Mouse (Mus musculus) C2C12 (cell line): ENCODE data around the gene Mrtfb. TPM values are rescaled to one million over a fixed set of nuclear protein-coding genes. Genes with fewer than 3 reads are reported as not detected.

ENCODE experiments used
- H3K27me3 ChIP-seq: one replicate; pipeline ENCODE4 v1.6.1; 2011; ENCODE audit not compliant: control insufficient read depth, insufficient read depth, insufficient read length
- H3K36me3 ChIP-seq: one replicate; pipeline ENCODE4 v1.6.1; 2011; ENCODE audit not compliant: control insufficient read depth, insufficient read depth
- H3K4me3 ChIP-seq: one replicate; pipeline ENCODE4 v1.5.1; 2011; ENCODE audit warnings: mild to moderate bottlenecking, control low read depth; ENCODE audit not compliant: poor library complexity, insufficient read depth, severe bottlenecking
- H3K79me2 ChIP-seq: one replicate; pipeline ENCODE4 v1.6.1; 2011; ENCODE audit not compliant: control insufficient read depth, insufficient read depth
- H3K79me3 ChIP-seq: one replicate; pipeline ENCODE4 v1.6.1; 2011; ENCODE audit warnings: low read depth, control low read depth
- H3ac ChIP-seq: one replicate; pipeline ENCODE3; 2011; ENCODE audit warnings: low read depth; ENCODE audit not compliant: control insufficient read depth, insufficient read length
- CEBPB ChIP-seq: IDR thresholded peaks from one replicate; pipeline ENCODE4 v1.6.1; 2011; ENCODE audit warnings: low read depth, mild to moderate bottlenecking, control low read depth, moderate library complexity
- CTCF ChIP-seq: IDR thresholded peaks from one replicate; pipeline ENCODE4 v1.5.1; 2011; ENCODE audit not compliant: control insufficient read depth, insufficient read depth, insufficient read length
- FOSL1 ChIP-seq: IDR thresholded peaks from one replicate; pipeline ENCODE4 v1.8.0; 2011; ENCODE audit warnings: mild to moderate bottlenecking, low read length; ENCODE audit not compliant: poor library complexity, insufficient read depth, severe bottlenecking
- MAX ChIP-seq: IDR thresholded peaks from one replicate; pipeline ENCODE4 v1.6.1; 2011; ENCODE audit warnings: mild to moderate bottlenecking, control low read depth
- MYOD1 ChIP-seq: IDR thresholded peaks from one replicate; pipeline ENCODE4 v1.6.1; 2011; ENCODE audit warnings: low read depth; ENCODE audit not compliant: control insufficient read depth, insufficient read length
- MYOG ChIP-seq: IDR thresholded peaks from one replicate; pipeline ENCODE4 v1.6.1; 2011; ENCODE audit not compliant: control insufficient read depth, insufficient read length; ENCODE audit errors: extremely low read depth
- USF1 ChIP-seq: IDR thresholded peaks from one replicate; pipeline ENCODE4 v1.6.1; 2011; ENCODE audit warnings: low read depth, mild to moderate bottlenecking, control low read depth, moderate library complexity
- polyA plus RNA-seq: library from polyadenylated mRNA; unstranded; fragments of >200 nt; fragmentation: generic; extraction: Trizol; gene quantifications from one replicate; pipeline ENCODE4 v1.2.1, GENCODE M21; 2012; ENCODE audit warnings: missing spikeins

Gene Mrtfb
- polyA plus RNA-seq, 1 experiment = 6.6 TPM

DNA sequence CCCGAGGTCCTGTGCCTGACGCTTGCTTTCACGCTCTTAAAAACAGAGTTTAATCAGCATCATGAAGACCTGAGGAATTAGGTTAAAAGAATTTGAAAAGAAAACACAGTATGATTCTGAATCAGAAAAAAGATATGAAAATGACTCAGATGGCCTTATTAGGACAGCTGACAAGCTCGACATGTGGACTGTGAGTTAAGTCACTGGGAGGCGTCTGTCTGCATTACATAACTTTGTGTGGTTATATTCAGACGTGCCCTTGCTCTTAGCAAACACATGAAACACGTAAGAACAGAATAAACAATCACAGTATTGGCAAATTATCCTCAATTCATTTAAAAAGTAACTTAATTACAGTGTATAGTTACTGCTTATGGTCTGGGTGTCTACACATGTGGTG, 16.0 kb upstream of the Mrtfb start:
- Histone ChIP-seq H3K4me3 (no peak overlapping the region), H3K27me3 (no peaks in the 10 kb centered on the region), H3ac (no peak overlapping the region), H3K79me3 (no peaks in the 10 kb centered on the region), H3K79me2 (no peaks in the 10 kb centered on the region), H3K36me3 (no peaks in the 10 kb centered on the region)
- TF ChIP-seq FOSL1 (peak; percentile 21), MAX (no peak), MYOD1 (peak; percentile 50), USF1 (peak; percentile 35), CEBPB (peak; percentile 67), CTCF (no peak), MYOG (no peak)

DNA sequence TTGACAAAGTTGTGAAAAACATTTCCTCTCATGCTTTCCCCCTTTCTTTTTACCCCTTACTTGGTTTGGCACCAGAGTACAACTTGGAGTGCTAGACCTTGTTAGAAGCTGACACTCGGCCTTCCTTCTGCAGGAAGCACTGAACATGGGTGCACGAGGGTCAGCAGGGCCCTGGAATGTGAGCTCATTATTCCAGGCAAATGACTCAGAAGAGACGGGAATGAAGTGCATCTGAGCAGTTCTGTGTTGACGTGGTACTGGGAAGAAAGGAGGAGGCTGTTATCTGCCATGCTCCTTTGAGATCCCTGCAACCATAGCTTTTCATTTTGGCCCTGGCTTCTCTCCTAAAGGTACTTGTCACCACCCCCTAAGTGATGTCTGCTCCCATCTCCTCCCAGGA, 10.6 kb upstream of the Mrtfb start:
- Histone ChIP-seq H3K79me3 (no peaks in the 10 kb centered on the region), H3K79me2 (no peaks in the 10 kb centered on the region), H3K4me3 (no peak overlapping the region), H3K36me3 (no peaks in the 10 kb centered on the region), H3K27me3 (no peaks in the 10 kb centered on the region), H3ac (no peak overlapping the region)
- no peak for TF ChIP-seq MAX
- TF ChIP-seq FOSL1 = no peak
- TF ChIP-seq CEBPB = no peak
- TF ChIP-seq MYOD1 = no peak
- TF ChIP-seq MYOG = no peak
- no peak for TF ChIP-seq CTCF
- TF ChIP-seq USF1 = no peak

DNA sequence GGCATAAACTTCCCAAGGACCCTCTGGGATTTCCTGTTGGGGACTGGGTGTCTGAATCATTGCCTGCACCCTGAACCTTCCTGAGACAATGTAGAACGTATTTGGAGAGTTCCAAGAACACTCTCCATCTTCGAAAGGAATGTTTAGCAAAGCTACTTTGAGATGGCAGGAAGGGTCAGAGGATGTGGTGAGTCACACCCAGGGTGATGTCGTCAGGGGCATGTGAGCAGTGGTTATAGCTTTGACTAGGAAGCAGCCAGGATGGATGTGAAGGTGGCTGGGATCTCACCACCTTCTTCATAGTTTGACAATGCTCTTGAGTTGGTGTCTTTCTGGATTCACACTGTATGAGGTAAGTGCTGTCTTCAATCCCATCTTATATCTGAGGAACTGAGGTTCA, 9.4 kb upstream of the Mrtfb start:
- H3K36me3 ChIP-seq = no peaks in the 10 kb centered on the region
- TF ChIP-seq CTCF (no peak), CEBPB (peak; percentile 21), MAX (peak; percentile 24), FOSL1 (no peak), MYOD1 (no peak), MYOG (no peak), USF1 (peak; percentile 60)
- H3K27me3 ChIP-seq = no peaks in the 10 kb centered on the region
- H3ac ChIP-seq = no peak overlapping the region
- H3K79me2 ChIP-seq = no peaks in the 10 kb centered on the region
- no peaks in the 10 kb centered on the region for H3K79me3 ChIP-seq
- H3K4me3 ChIP-seq = no peak overlapping the region

DNA sequence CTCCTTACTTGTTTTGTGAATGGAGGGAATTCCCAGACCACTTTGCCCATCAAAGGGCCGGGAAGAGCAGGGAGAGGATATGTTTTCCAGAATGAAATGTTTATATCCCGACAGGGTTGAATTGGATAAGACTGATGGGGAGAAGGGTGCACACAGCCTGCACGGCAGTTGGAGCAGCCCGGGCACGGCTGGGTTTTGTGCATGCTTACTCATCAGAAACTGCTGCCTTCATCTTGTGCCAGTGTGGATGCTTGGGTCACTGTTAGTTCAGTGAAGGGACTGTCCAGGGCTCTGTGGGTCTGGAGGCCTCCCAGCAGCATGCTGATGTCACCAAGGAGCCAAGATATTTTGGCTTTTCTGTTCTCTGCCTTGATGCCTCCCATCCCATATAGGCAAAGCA, 6.2 kb upstream of the Mrtfb start:
- no peaks in the 10 kb centered on the region for H3K79me2 ChIP-seq
- no peak overlapping the region for H3K4me3 ChIP-seq
- H3K36me3 ChIP-seq = no peaks in the 10 kb centered on the region
- H3K27me3 ChIP-seq = no peaks in the 10 kb centered on the region
- H3K79me3 ChIP-seq = no peaks in the 10 kb centered on the region
- TF ChIP-seq MYOG = no peak
- TF ChIP-seq MYOD1 = no peak
- TF ChIP-seq USF1 = no peak
- TF ChIP-seq CTCF = no peak
- no peak overlapping the region for H3ac ChIP-seq

DNA sequence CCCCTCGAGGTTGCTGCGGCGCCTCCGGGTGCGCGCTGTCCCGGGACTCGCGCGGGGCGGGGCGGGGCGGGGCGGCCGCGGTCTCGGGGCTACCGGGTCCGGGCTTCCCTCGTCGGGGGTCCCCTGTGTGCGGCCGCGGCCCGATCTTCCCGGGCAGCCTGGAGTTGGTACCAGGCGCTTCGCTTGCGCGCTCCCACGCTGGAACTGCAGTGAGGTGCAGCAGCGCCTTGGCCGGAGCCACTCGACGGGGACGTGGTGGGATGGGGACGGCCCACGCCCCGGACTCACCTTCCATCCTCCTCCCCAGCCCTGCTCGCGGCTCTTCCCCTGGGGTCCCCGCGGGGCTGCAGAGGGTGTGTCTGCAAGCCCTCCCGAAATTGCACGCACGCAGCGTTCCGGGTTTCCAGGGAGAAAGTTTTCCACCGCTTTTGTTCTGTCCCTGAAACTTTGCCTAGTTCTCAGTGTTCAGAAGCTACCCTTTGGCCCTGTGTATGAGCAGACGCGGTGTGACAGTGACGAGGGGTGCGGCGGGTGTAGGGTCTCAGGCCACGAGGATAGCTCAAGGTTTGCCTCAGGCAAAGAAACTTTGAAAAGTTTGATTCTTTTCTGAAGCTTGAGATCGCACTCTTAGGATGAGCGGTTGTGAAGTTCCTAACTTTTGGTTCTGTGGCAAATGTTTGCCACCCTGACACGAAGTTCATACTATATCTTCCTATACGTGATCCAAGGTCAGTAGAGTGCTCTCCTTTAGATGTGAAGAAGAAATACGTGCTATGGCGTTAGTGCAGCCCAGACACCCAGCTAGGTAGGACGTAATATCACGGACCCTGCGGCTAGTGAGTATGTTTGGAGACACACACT, 616 bp downstream of the Mrtfb start:
- H3K79me3 ChIP-seq = peaks cover 21% of the 10 kb centered on the region
- TF ChIP-seq MAX (no peak), FOSL1 (no peak), USF1 (no peak), CTCF (no peak), MYOD1 (no peak), MYOG (no peak), CEBPB (no peak)
- H3K36me3 ChIP-seq = no peaks in the 10 kb centered on the region
- H3K79me2 ChIP-seq = peaks cover 49% of the 10 kb centered on the region
- H3K27me3 ChIP-seq = no peaks in the 10 kb centered on the region
- H3K4me3 ChIP-seq = peak overlapping the region; percentile 60
- H3ac ChIP-seq = peak overlapping the region; percentile 85

DNA sequence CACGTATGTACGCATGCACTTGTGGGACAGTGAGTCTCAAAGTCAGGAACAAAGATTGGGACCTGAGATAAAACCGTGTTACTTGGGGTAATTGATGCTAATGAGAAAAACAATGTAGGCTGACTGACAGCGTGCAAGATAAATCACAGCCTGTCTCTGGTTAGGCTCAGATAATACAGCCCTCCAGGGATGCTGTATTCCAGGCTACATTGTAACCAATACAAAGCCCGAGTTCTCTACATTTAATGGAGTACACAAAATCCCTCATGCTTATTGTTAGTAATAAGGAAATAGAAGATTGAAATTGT, 1.2 kb downstream of the Mrtfb start:
- TF ChIP-seq CEBPB = no peak
- TF ChIP-seq CTCF = no peak
- no peak for TF ChIP-seq MYOG
- no peak for TF ChIP-seq MAX
- TF ChIP-seq FOSL1 = no peak
- TF ChIP-seq MYOD1 = no peak
- Histone ChIP-seq H3K4me3 (peak overlapping the region; percentile 60), H3K27me3 (no peaks in the 10 kb centered on the region), H3K79me3 (peaks cover 25% of the 10 kb centered on the region), H3K36me3 (no peaks in the 10 kb centered on the region), H3K79me2 (peaks cover 55% of the 10 kb centered on the region), H3ac (peak overlapping the region; percentile 85)
